Mouse (Mus musculus) embryonic fibroblast, embryonic 13.5 days (primary cell): ENCODE results near the gene Rhof.

ENCODE experiments used
- CTCF ChIP-seq: IDR thresholded peaks from 2 replicates; pipeline ENCODE4 v1.5.1; 2011; ENCODE audit warnings: mild to moderate bottlenecking, control low read depth, low read length, moderate library complexity, borderline replicate concordance; ENCODE audit not compliant: insufficient read depth
- POLR2A ChIP-seq: IDR thresholded peaks from 2 replicates; pipeline ENCODE4 v1.6.1; 2011; ENCODE audit warnings: low read depth, mild to moderate bottlenecking, control low read depth, low read length, moderate library complexity

- TF ChIP-seq POLR2A: no peak
- no peak for TF ChIP-seq CTCF
Measured at GRCm38 (mm10) chr5:123146357-123146756, 13.9 kb upstream of the Rhof start.
